Mouse (Mus musculus) kidney, adult 9 months (tissue): Measurements from ENCODE around the gene Glb1.
"Not testable (repeated sequence)": the region's sequence is repeated elsewhere in the genome, so short reads cannot be mapped to it uniquely, and the experiment has no call there.

Experiments
- DNase-seq: peaks from one replicate; pipeline ENCODE4 v3.0.0; 2022

The Glb1 gene

GRCm38 (mm10) chr9:114504816-114505215 is 103.9 kb downstream of the Glb1 start, which contains the start of gene Ccr4:
TSS of gene Ccr4 (minus strand) at chr9:114504916.
- DNase-seq: no peak

- no peak for DNase-seq
These were observed 105.7 kb downstream of the Glb1 start for GRCm38 (mm10) chr9:114506564-114506963.

GRCm38 (mm10) chr9:114507421-114507820 is 106.5 kb downstream of the Glb1 start:
- no peak for DNase-seq

DNA sequence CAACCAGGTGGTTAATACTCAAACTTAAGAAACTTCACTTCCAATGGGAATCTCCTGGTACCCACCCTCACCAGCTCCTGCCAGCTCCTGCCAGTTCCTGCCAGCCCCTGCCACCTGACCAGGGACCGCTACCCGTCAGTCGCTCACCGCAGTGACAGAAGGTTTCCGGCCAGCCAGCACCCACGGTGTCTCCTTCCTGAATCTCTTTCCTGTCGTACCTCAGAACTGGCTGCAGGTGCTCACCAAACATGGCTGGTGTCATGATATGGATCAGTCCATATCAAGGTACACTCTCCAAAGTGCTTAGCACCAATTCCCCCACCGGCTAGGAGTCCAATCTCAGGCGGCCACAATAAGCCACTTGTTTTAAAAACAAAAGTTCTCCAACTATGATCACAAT is 108.9 kb downstream of the Glb1 start:
- DNase-seq: no peak

GRCm38 (mm10) chr9:114512831-114513230 is 112.0 kb downstream of the Glb1 start:
- DNase-seq: no peak

DNA sequence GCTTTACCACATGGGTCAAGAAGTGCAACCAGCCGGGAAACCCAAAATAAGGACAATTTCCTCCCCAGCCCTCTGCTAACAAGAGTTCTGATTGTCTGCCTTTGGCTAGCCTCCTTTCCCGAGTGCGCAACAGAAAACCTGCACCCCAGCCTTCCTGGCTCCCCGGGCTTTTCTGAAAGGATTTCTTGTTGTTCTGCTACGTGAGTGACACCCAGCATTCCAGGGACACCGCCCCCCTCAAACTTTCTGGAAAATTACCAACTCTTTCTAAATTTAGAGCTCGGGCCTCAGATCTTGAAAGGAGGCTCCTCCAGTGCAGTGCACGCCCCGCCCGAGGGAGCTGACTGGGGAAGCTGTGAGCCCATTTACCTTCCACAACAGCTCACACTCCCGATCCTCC is 114.5 kb downstream of the Glb1 start, which contains the start of gene C130032M10Rik:
C130032M10Rik (plus strand) TSS at position 334 of the 400 bp plus-strand sequence.
- DNase-seq: no peak

GRCm38 (mm10) chr9:114517924-114518497 is 117.1 kb downstream of the Glb1 start:
- no peak for DNase-seq

GRCm38 (mm10) chr9:114518812-114519477 is 118.1 kb downstream of the Glb1 start:
- no peak for DNase-seq

DNA sequence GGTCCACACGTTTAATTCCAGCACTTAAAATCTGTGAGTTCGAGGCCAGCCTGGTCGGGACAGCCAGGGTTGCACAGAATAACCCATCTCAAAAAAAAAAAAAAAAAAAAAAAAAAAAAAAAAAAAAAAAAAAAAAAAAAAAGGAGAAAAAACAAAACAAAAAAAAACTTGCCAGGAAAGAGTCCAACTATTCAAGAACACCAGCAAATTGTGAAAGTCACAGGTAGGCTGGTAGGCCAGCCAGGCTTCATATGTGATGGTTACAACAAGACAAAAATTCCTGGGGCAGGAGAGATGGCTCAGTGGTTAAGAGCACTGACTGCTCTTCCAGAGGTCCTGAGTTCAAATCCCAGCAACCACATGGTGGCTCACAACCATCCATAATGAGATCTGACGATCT is 119.7 kb downstream of the Glb1 start:
- DNase-seq: not testable (repeated sequence)

GRCm38 (mm10) chr9:114522041-114522440 is 121.2 kb downstream of the Glb1 start:
- no peak for DNase-seq

DNA sequence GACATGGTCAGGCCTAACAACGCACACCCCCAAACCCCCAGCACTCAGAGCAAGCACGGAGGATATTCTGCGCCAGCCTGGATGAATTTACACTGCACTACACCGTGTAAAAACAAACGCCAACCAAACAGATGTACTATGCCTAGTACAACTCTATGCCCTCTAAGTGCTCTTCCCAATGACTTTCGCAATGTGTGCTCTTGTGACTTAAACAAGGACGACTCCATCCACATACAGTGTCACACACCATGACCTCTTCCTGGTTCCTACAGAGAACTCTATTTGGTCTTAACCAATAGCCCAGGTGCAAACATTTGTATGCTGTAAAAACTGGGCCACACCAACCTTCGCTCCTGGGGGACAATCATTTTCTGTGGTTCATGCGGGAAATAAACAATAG is 121.6 kb downstream of the Glb1 start:
- no peak for DNase-seq
